Mouse (Mus musculus) lung, postnatal 0 days (tissue): Measurements from ENCODE around the gene Mroh8.

Experiments used
- CTCF ChIP-seq: IDR thresholded peaks from 2 replicates; pipeline ENCODE4 v1.5.1; 2016; ENCODE audit warnings: antibody characterized with exemption, mild to moderate bottlenecking
- EP300 ChIP-seq: IDR thresholded peaks from 2 replicates; pipeline ENCODE4 v1.6.1; 2016; ENCODE audit warnings: antibody characterized with exemption, mild to moderate bottlenecking, control low read depth

GRCm38 (mm10) chr2:157170626-157171025 is 108.7 kb downstream of the Mroh8 start:
- TF ChIP-seq CTCF (no peak), EP300 (no peak)
